20 mouse cellular contexts compared by ENCODE assay signal in the genomic region with DNA sequence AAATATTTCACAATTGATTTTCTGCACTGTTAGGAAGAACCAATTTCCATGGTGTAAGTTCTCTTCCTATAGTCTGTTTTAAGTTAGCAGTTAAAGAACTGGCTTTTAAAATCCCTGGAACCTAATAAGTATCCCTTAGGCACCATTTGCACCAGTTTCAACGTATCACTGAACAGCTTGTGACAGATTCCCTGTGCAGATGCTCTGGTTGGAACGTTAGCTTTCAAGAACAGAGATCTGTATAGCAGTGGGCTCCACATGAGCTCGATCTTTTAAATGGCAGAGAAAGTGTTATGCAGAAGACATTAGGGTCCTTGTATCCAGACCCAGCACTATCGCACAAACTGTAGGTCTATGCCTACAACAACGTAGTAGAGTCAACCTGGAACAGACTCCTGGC.
"Had no signal": no experiment of that assay in that cellular context is flagged by ENCODE, and none has a peak within 500 bp of the region (broad histone marks: within the 10 kb centered on the region; RNA-seq: fewer than 3 reads in every experiment).

No protein-coding gene starts in this region.

- H3K9me3 ChIP-seq: kidney, embryonic 15.5 days; limb, embryonic 10.5 days; limb, embryonic 13.5 days; liver, embryonic 12.5 days; liver, embryonic 15.5 days; lung, embryonic 15.5 days; megakaryocyte, embryonic 14.5 days; midbrain, embryonic 10.5 days had no signal

- H3K4me3 ChIP-seq: kidney, embryonic 15.5 days; limb, embryonic 10.5 days; limb, embryonic 13.5 days; liver, embryonic 12.5 days; liver, embryonic 15.5 days; lung, embryonic 15.5 days; megakaryocyte, embryonic 14.5 days; midbrain, embryonic 10.5 days had no signal

- H3K9ac ChIP-seq: kidney, embryonic 15.5 days; limb, embryonic 13.5 days; liver, embryonic 12.5 days; liver, embryonic 15.5 days; lung, embryonic 15.5 days had no signal

- H3K36me3 ChIP-seq: kidney, embryonic 15.5 days; limb, embryonic 10.5 days; limb, embryonic 13.5 days; liver, embryonic 12.5 days; liver, embryonic 15.5 days; lung, embryonic 15.5 days; midbrain, embryonic 10.5 days had no signal

- H3K4me1 ChIP-seq: kidney, embryonic 15.5 days; limb, embryonic 10.5 days; limb, embryonic 13.5 days; liver, embryonic 12.5 days; liver, embryonic 15.5 days; lung, embryonic 15.5 days; megakaryocyte, embryonic 14.5 days had no signal

- H3K27ac ChIP-seq: kidney, embryonic 15.5 days; limb, embryonic 10.5 days; limb, embryonic 13.5 days; liver, embryonic 12.5 days; liver, embryonic 15.5 days; lung, embryonic 15.5 days; midbrain, embryonic 10.5 days had no signal

- ATAC-seq: liver, embryonic 12.5 days had no signal

- H3K27me3 ChIP-seq: kidney, embryonic 15.5 days; limb, embryonic 13.5 days; liver, embryonic 12.5 days; liver, embryonic 15.5 days; lung, embryonic 15.5 days; megakaryocyte, embryonic 14.5 days had no signal

- H3K4me2 ChIP-seq: kidney, embryonic 15.5 days; limb, embryonic 13.5 days; liver, embryonic 12.5 days; liver, embryonic 15.5 days; lung, embryonic 15.5 days had no signal

- DNase-seq: kidney, adult 11 months; kidney, adult 8-10 months; kidney, postnatal 10 days; kidney, postnatal 36 days; liver; lung, adult 18-20 months; lung, postnatal 10 days; lung, postnatal 36 days; midbrain, embryonic 14.5 days; thymus, adult 2 months; thymus, postnatal 14 days; thymus, postnatal 4 days had no signal
